Mouse (Mus musculus): Measurements from ENCODE around the gene Mpzl3.

The Mpzl3 gene

GRCm38 (mm10) chr9:45103211-45103979 is 48.4 kb downstream of the Mpzl3 start:
- no peak for DNase-seq (ENCODE audit: low spot score)

GRCm38 (mm10) chr9:45105596-45106374 is 50.8 kb downstream of the Mpzl3 start:
- DNase-seq (ENCODE audit: low spot score), result no peak

GRCm38 (mm10) chr9:45115706-45116105 is 60.7 kb downstream of the Mpzl3 start:
- peak; percentile 78 for DNase-seq (ENCODE audit: low spot score)

- DNase-seq (ENCODE audit: low spot score), result no peak
These were observed 61.8 kb downstream of the Mpzl3 start for GRCm38 (mm10) chr9:45116819-45117218.

- DNase-seq (ENCODE audit: low spot score), result peak; percentile 41
These were observed 62.9 kb downstream of the Mpzl3 start, which contains the start of gene Scn2b for GRCm38 (mm10) chr9:45117741-45118431. Gene Scn2b, plus strand, starts transcription at chr9:45117782.

GRCm38 (mm10) chr9:45118552-45118951 is 63.6 kb downstream of the Mpzl3 start:
- DNase-seq (ENCODE audit: low spot score), result no peak

GRCm38 (mm10) chr9:45119316-45119953 is 64.4 kb downstream of the Mpzl3 start:
- no peak for DNase-seq (ENCODE audit: low spot score)

GRCm38 (mm10) chr9:45119954-45120530 is 65.1 kb downstream of the Mpzl3 start:
- DNase-seq (ENCODE audit: low spot score), result no peak

GRCm38 (mm10) chr9:45120567-45120966 is 65.6 kb downstream of the Mpzl3 start:
- no peak for DNase-seq (ENCODE audit: low spot score)

GRCm38 (mm10) chr9:45121001-45121400 is 66.0 kb downstream of the Mpzl3 start:
- no peak for DNase-seq (ENCODE audit: low spot score)

GRCm38 (mm10) chr9:45121769-45122168 is 66.8 kb downstream of the Mpzl3 start:
- peak; percentile 89 for DNase-seq (ENCODE audit: low spot score)

- no peak for DNase-seq (ENCODE audit: low spot score)
These were observed 67.3 kb downstream of the Mpzl3 start for GRCm38 (mm10) chr9:45122209-45122761.

GRCm38 (mm10) chr9:45125211-45125610 is 70.2 kb downstream of the Mpzl3 start:
- no peak for DNase-seq (ENCODE audit: low spot score)

- DNase-seq (ENCODE audit: low spot score), result no peak
These were observed 72.0 kb downstream of the Mpzl3 start for GRCm38 (mm10) chr9:45126941-45127340.

Data from embryo, embryonic 10 days (tissue).